Mouse (Mus musculus) liver, embryonic 14.5 days (tissue): Measurements from ENCODE around the gene Nploc4.
A peak's percentile ranks its signal among the peaks of the same experiment; 100 is the strongest.

ENCODE experiments used
- CTCF ChIP-seq: IDR thresholded peaks from 2 replicates; pipeline ENCODE4 v1.5.1; 2016; ENCODE audit warnings: antibody characterized with exemption, low read depth, control low read depth
- EP300 ChIP-seq: IDR thresholded peaks from 2 replicates; pipeline ENCODE4 v1.6.1; 2016; ENCODE audit warnings: antibody characterized with exemption, low read depth

- TF ChIP-seq CTCF = no peak
- TF ChIP-seq EP300 = peak; percentile 63; the same call in 1 of the 2 replicates
These were observed 38.2 kb downstream of the Nploc4 start for GRCm38 (mm10) chr11:120399319-120399718.
